ENCODE assay signal across 11 mouse cellular contexts in the genomic region with DNA sequence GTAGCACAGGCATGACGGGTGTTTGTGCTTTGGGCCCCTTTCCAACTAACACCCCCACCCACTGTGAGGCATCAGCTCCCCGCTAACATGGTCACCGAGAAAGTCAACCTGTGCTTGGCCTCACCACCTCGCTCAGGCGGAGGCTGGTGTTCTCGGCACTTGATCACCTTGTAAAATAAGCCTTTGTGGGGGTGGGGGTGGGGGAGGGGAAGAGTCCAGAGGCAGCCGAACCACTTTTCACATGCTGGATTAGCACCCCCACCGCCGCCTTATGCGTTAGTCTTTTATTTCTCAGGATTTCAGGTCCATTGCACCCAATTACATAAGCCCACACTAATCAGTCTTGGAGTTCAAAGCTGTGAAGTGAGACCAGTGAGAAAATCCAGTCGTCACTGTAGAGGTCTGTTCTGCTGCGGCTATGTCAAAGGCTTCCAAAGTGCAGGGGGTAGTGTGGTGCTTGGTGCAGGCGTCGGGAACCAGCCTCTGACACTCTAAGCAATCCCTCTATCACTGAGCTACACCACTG. TPM values are rescaled to one million over a fixed set of nuclear protein-coding genes. Genes with fewer than 3 reads are reported as not detected.
DNase-seq lines count a peak whose midpoint lies in the region; ATAC-seq and TF ChIP-seq lines count a peak whose summit lies in the region.
"Had no signal": no experiment of that assay in that cellular context is flagged by ENCODE, and none has a peak within 500 bp of the region (broad histone marks: within the 10 kb centered on the region; RNA-seq: fewer than 3 reads in every experiment).

No protein-coding gene starts in this region.

- H3K36me3 ChIP-seq in hindbrain, embryonic 13.5 days = peaks cover 51% of the 10 kb centered on the region
- peaks cover 57% of the 10 kb centered on the region for H3K36me3 ChIP-seq in hindbrain, embryonic 10.5 days
- H3K36me3 ChIP-seq in forebrain, embryonic 16.5 days (ENCODE audit: control insufficient read depth, insufficient read depth) = peaks cover 15% of the 10 kb centered on the region
- peaks cover 34% of the 10 kb centered on the region for H3K36me3 ChIP-seq in midbrain, embryonic 14.5 days (ENCODE audit: control insufficient read depth, insufficient read depth, low read length)
- peaks cover 2% of the 10 kb centered on the region; the same call in 1 of the 2 replicates for H3K36me3 ChIP-seq in liver, embryonic 12.5 days
- H3K36me3 ChIP-seq: liver, embryonic 15.5 days had no signal

- H3K27me3 ChIP-seq in hindbrain, embryonic 13.5 days = no peaks in the 10 kb centered on the region
- no peaks in the 10 kb centered on the region for H3K27me3 ChIP-seq in hindbrain, embryonic 10.5 days (ENCODE audit: insufficient read depth, poor library complexity, severe bottlenecking)
- H3K27me3 ChIP-seq in forebrain, embryonic 16.5 days (replicated peaks; ENCODE audit: control insufficient read depth, insufficient read depth, low read length) = no peaks in the 10 kb centered on the region
- no peaks in the 10 kb centered on the region for H3K27me3 ChIP-seq in midbrain, embryonic 14.5 days (ENCODE audit: control insufficient read depth, insufficient read depth, low read length)
- no peaks in the 10 kb centered on the region for H3K27me3 ChIP-seq in liver, embryonic 12.5 days (replicated peaks)
- H3K27me3 ChIP-seq: liver, embryonic 15.5 days; neural tube, embryonic 12.5 days had no signal

- peaks cover 9% of the 10 kb centered on the region for H3K4me1 ChIP-seq in hindbrain, embryonic 13.5 days (replicated peaks)
- 0 out of 2 replicates have a peak, but pooled peaks cover 4% of the 10 kb centered on the region for H3K4me1 ChIP-seq in hindbrain, embryonic 10.5 days (replicated peaks)
- H3K4me1 ChIP-seq in forebrain, embryonic 16.5 days (replicated peaks; ENCODE audit: control insufficient read depth, insufficient read depth, low read length) = peaks cover 7% of the 10 kb centered on the region
- no peaks in the 10 kb centered on the region for H3K4me1 ChIP-seq in midbrain, embryonic 14.5 days (ENCODE audit: control insufficient read depth, insufficient read depth, low read length)
- H3K4me1 ChIP-seq in liver, embryonic 12.5 days = no peaks in the 10 kb centered on the region; the same call in 1 of the 2 replicates
- H3K4me1 ChIP-seq: liver, embryonic 15.5 days; neural tube, embryonic 12.5 days had no signal

- no peak for TF ChIP-seq CTCF in brain, embryonic 14.5 days (IDR thresholded peaks at IDR 0.05; ENCODE audit: borderline replicate concordance, extremely low read depth, insufficient read depth, insufficient read length)

- WGBS in hindbrain, embryonic 13.5 days = 58% methylated on average over 14 of the region's 14 CpGs
- 59% methylated on average over 14 of the region's 14 CpGs for WGBS in hindbrain, embryonic 10.5 days
- 14% methylated on average over 14 of the region's 14 CpGs for WGBS in forebrain, embryonic 16.5 days
- 41% methylated on average over 14 of the region's 14 CpGs for WGBS in midbrain, embryonic 14.5 days
- 66% methylated on average over 14 of the region's 14 CpGs for WGBS in liver, embryonic 12.5 days (ENCODE audit: insufficient replicate concordance)

- H3K27ac ChIP-seq in hindbrain, embryonic 13.5 days = no peak overlapping the region
- H3K27ac ChIP-seq in hindbrain, embryonic 10.5 days = no peak overlapping the region
- no peak overlapping the region for H3K27ac ChIP-seq in forebrain, embryonic 16.5 days (ENCODE audit: low read length)
- no peak overlapping the region for H3K27ac ChIP-seq in midbrain, embryonic 14.5 days (replicated peaks; ENCODE audit: low read depth, low read length)
- H3K27ac ChIP-seq in liver, embryonic 12.5 days = no peak overlapping the region
- H3K27ac ChIP-seq: liver, embryonic 15.5 days; neural tube, embryonic 12.5 days had no signal

- H3K4me2 ChIP-seq in hindbrain, embryonic 13.5 days = no peak overlapping the region
- H3K4me2 ChIP-seq in forebrain, embryonic 16.5 days (ENCODE audit: low read length) = no peak overlapping the region
- no peak overlapping the region for H3K4me2 ChIP-seq in midbrain, embryonic 14.5 days (ENCODE audit: low read length)
- H3K4me2 ChIP-seq in liver, embryonic 12.5 days = no peak overlapping the region
- H3K4me2 ChIP-seq: liver, embryonic 15.5 days; neural tube, embryonic 12.5 days had no signal

- no peak overlapping the region for H3K9ac ChIP-seq in hindbrain, embryonic 13.5 days
- no peak overlapping the region for H3K9ac ChIP-seq in forebrain, embryonic 16.5 days (replicated peaks; ENCODE audit: low read depth, low read length)
- H3K9ac ChIP-seq in midbrain, embryonic 14.5 days (replicated peaks; ENCODE audit: low read length) = no peak overlapping the region
- no peak overlapping the region for H3K9ac ChIP-seq in liver, embryonic 12.5 days
- H3K9ac ChIP-seq: liver, embryonic 15.5 days; neural tube, embryonic 12.5 days had no signal

- no peaks in the 10 kb centered on the region for H3K9me3 ChIP-seq in hindbrain, embryonic 13.5 days
- no peaks in the 10 kb centered on the region for H3K9me3 ChIP-seq in hindbrain, embryonic 10.5 days
- no peaks in the 10 kb centered on the region for H3K9me3 ChIP-seq in forebrain, embryonic 16.5 days (ENCODE audit: control insufficient read depth, low read length)
- H3K9me3 ChIP-seq in midbrain, embryonic 14.5 days (ENCODE audit: control insufficient read depth, low read length) = no peaks in the 10 kb centered on the region
- H3K9me3 ChIP-seq in liver, embryonic 12.5 days (replicated peaks) = no peaks in the 10 kb centered on the region
- H3K9me3 ChIP-seq: liver, embryonic 15.5 days; neural tube, embryonic 12.5 days had no signal

- DNase-seq in hindbrain, embryonic 10.5 days (ENCODE audit: low spot score) = no peak
- DNase-seq in brain, embryonic 14.5 days (ENCODE audit: low read depth) = peak; percentile 79
- peak; percentile 11 for DNase-seq in midbrain, embryonic 14.5 days
- DNase-seq in urinary bladder, adult 2 months (ENCODE audit: low spot score) = no peak
- no peak for DNase-seq in spleen, adult 18-20 months

- ATAC-seq in hindbrain, embryonic 13.5 days (ENCODE audit: low FRiP score) = peak; percentile 24; the same call in 1 of the 2 replicates
- ATAC-seq in forebrain, embryonic 16.5 days = peak; percentile 87
- ATAC-seq in midbrain, embryonic 14.5 days (ENCODE audit: low FRiP score, low TSS enrichment) = no peak
- no peak for ATAC-seq in liver, embryonic 12.5 days

- no peak overlapping the region for H3K4me3 ChIP-seq in hindbrain, embryonic 13.5 days
- H3K4me3 ChIP-seq in hindbrain, embryonic 10.5 days = no peak overlapping the region
- no peak overlapping the region for H3K4me3 ChIP-seq in forebrain, embryonic 16.5 days (replicated peaks; ENCODE audit: low read length)
- no peak overlapping the region for H3K4me3 ChIP-seq in midbrain, embryonic 14.5 days (replicated peaks; ENCODE audit: low read depth, low read length)
- H3K4me3 ChIP-seq in liver, embryonic 12.5 days = no peak overlapping the region
- H3K4me3 ChIP-seq: erythroblast, embryonic 14.5 days; liver, embryonic 15.5 days; neural tube, embryonic 12.5 days had no signal

- no peak for TF ChIP-seq POLR2A in brain, embryonic 14.5 days (IDR thresholded peaks at IDR 0.05; ENCODE audit: borderline replicate concordance, extremely low read depth, insufficient read depth, insufficient read length, poor library complexity, severe bottlenecking)

RNA-seq across cellular contexts. Expression of gene Rassf2, which starts 36.4 kb away (rescaled TPM):
- 29.6 and 30.6 TPM in 2 replicates for polyA plus RNA-seq in hindbrain, embryonic 13.5 days (2015; fragmentation: Nextera tagmentation; extraction: Ambion mirVana)
- 28.6 and 33.5 TPM in 2 replicates for polyA plus RNA-seq in hindbrain, embryonic 10.5 days (2016; fragmentation: Nextera tagmentation; extraction: Ambion mirVana)
- 17.4 and 34.9 TPM in 2 replicates for polyA plus RNA-seq in brain, embryonic 14.5 days (2012; rRNA removed)
- 27.4 and 32.1 TPM in 2 replicates for polyA plus RNA-seq in forebrain, embryonic 16.5 days (2015; fragmentation: Nextera tagmentation; extraction: Ambion mirVana)
- 19.9 and 32.6 TPM in 2 replicates for polyA plus RNA-seq in midbrain, embryonic 14.5 days (2014; fragmentation: Nextera tagmentation; extraction: Ambion mirVana)
- polyA plus RNA-seq in urinary bladder, adult 2 months (2012; rRNA removed) = 6.6 and 13.8 TPM in 2 replicates
- 3.1 and 3.5 TPM in 2 replicates for polyA plus RNA-seq in liver, embryonic 12.5 days (2016; fragmentation: Nextera tagmentation; extraction: Ambion mirVana)

RNA-seq across cellular contexts. Expression of gene Prnd, which starts 43.0 kb away (rescaled TPM):
- 11.8 and 13.3 TPM in 2 replicates for polyA plus RNA-seq in hindbrain, embryonic 13.5 days (2015; fragmentation: Nextera tagmentation; extraction: Ambion mirVana)
- polyA plus RNA-seq in hindbrain, embryonic 10.5 days (2016; fragmentation: Nextera tagmentation; extraction: Ambion mirVana) = 4.1 and 5.5 TPM in 2 replicates
- 12.5 and 13.5 TPM in 2 replicates for polyA plus RNA-seq in brain, embryonic 14.5 days (2012; rRNA removed)
- polyA plus RNA-seq in forebrain, embryonic 16.5 days (2015; fragmentation: Nextera tagmentation; extraction: Ambion mirVana) = 11.2 and 12.8 TPM in 2 replicates
- polyA plus RNA-seq in midbrain, embryonic 14.5 days (2014; fragmentation: Nextera tagmentation; extraction: Ambion mirVana) = 6.4 and 14.1 TPM in 2 replicates
- 0.90 and 1.2 TPM in 2 replicates for polyA plus RNA-seq in urinary bladder, adult 2 months (2012; rRNA removed)
- 0.41 and 0.84 TPM in 2 replicates for polyA plus RNA-seq in liver, embryonic 12.5 days (2016; fragmentation: Nextera tagmentation; extraction: Ambion mirVana)
- polyA plus RNA-seq: erythroblast, embryonic 14.5 days had no signal

Comparison
In these comparisons a context has a peak if more than half of its experiments do, and no peak if none do; other contexts are left out.
1. ATAC-seq: peak in hindbrain, embryonic 13.5 days (single experiment) and forebrain, embryonic 16.5 days (single experiment); none in midbrain, embryonic 14.5 days (single experiment) and liver, embryonic 12.5 days (single experiment).
2. DNase-seq: peak in brain, embryonic 14.5 days (single experiment) and midbrain, embryonic 14.5 days (single experiment); none in hindbrain, embryonic 10.5 days (single experiment), urinary bladder, adult 2 months (single experiment) and spleen, adult 18-20 months (0 of 2).